Mouse (Mus musculus): Measurements from ENCODE around the gene Ndufa5.

Ndufa5 gene

DNA sequence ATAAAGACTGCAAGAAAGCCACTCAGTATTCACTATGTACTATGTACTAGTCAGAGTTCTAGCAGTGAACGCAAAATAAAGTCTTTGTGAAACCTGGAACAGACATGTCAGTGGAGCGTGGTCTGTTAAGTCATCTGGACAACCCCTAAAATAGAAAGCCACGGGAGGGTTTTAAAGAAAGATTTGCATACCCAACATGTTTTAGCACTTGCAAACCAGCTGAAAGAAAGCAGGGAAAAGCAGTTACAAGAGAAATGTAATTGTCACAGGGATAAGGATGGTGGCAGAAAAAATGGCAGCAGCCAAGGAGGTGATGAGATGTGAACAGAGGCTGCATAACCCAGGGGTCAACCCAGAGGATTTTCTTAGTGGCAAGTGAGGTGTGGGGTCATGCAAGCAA lies 2.1 kb downstream of the Ndufa5 start:
- no peak for DNase-seq (ENCODE audit: low spot score in 2 of 2)

DNA sequence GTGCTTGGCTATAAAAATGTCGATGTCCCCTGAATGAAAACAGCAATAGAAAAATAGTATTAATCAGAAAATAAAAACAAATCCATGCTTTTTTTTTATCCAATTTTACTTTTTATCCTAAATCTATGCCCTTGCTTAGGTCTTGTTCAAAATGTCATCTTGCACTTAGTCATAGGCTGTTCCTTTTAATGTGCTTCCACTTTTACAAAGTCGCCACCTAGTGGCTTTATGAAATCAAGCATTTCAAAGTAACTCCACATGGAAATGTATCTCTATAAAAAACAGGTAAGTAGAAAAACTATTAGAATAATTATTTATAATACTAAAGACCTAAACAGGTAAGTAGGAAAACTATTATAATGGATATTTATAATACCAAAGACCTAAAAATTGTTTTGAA lies 11.6 kb downstream of the Ndufa5 start:
- no peak for DNase-seq (ENCODE audit: low spot score in 2 of 2)

DNA sequence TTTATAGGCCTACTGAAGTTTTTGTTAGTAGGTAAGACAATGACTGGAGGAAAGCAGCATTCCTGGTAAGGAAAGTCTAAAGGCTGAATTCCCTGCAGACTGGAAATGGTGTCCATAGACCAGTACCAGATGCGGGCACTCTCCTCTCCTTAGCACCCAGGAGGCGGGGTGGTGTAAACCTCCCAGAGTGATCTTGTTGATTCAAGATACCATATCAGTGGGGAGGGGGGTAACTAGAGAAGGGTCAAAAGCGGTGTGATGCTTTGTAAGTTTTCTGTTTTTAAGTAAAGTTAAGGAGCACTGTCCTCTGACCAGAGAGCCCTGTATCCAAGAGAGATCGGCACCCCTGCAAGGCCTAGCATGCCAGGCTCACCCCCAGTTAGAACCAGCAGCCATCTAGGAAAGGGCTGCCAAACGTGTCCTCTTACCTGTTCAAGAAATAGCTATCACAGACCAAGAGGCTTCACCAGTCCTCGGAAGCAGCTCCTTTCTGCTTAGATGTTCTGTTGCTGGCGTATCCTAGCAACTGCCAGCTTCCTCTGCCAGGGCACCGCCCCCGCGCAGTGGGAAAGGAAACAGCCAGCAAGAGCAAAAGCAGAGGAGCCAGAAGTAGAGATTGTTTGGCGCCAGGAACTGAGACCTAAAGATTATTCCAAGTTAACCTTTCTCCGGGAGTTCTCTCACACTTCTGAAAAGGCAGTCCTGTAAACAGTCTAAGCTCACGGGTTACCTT lies 13.1 kb downstream of the Ndufa5 start, which contains the start of gene Iqub:
TSS of gene Iqub (minus strand) at position 516 of the 733 bp plus-strand sequence.
- peak in 1 of 2 experiments; percentile 50 for DNase-seq (ENCODE audit: low spot score in 2 of 2)

DNA sequence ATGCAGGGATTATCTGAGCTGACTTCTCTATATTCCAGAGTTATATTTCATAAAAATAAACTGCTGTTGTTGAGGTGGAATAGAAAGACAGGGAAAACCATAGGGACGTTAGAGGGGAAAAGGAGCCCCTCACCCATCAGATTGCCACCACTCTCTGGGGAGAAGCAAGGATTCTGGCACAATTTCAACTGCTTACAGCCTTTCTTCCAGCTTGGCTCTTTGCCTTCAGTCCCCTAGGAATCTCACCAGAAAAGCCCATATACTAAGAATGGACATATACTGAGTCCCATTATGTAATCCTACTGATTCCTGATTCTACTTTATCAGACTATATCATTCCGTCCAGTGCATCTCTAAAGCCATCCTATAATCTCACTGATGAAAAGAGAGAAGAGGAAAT lies 23.7 kb downstream of the Ndufa5 start:
- no peak for DNase-seq (ENCODE audit: low spot score in 2 of 2)

DNA sequence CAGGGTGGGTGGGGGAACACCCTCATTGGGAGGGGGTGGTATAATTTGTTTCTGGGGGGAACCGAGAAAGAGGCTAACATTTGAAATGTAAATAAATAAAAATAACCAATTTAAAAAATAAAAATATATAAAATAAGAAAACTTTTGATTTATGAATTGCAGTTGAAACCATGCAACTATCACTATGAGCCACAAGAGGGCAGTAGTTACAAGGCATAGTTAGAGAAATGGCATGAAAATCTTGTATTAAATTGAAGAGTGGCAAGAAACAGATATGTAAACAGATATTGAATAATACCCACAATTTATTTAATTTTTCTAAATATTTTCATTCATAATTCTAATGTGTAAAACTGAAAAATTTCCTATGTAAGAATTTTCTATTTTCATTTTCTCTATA lies 37.5 kb downstream of the Ndufa5 start:
- no peak for DNase-seq (ENCODE audit: low spot score in 2 of 2)

DNA sequence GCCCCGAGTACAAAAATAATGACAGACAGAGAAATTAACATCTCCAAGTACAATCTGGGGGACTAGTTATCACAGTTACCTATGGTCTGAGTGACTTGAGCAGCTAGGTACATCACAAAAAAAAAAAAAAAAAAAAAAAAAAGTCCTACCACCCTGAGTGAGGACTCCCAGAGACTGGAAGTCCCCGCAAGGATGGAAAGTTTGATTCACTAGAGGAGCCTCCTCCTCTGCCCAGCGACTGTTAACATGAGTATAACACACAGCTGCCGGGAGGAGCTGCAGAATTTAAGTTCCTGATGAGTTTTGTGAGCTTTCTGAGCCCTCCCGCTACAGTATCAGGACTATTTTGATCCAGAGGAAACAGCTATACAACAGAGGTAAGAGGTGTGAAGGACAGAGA lies 41.3 kb downstream of the Ndufa5 start:
- no peak for DNase-seq (ENCODE audit: low spot score in 2 of 2)

DNA sequence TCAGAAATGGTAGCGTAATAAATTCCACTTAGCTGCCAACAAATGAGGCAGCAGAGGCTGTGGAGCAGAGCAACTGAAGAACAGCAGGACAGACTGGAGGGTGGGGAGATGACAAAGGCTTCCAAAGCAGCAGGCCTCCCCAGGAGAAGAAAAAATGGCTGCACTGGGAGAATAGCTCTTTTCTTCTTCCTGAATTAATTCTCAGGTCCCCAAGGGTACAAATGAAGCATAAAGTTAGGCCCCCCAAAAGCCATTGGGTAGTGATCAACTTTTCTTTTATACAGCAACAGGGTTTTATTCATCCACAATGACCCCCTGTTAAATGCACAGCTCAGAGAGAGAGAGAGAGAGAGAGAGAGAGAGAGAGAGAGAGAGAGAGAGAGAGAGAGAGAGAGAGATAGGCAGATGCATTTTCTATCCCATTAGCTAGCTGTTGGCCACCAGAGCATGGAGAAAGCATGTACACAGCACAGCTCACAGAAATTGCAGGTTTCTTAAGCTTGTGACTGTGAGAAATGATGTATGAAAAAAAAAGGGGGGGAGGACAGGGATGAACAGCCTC lies 57.2 kb downstream of the Ndufa5 start:
- no peak for DNase-seq (ENCODE audit: low spot score in 2 of 2)

DNA sequence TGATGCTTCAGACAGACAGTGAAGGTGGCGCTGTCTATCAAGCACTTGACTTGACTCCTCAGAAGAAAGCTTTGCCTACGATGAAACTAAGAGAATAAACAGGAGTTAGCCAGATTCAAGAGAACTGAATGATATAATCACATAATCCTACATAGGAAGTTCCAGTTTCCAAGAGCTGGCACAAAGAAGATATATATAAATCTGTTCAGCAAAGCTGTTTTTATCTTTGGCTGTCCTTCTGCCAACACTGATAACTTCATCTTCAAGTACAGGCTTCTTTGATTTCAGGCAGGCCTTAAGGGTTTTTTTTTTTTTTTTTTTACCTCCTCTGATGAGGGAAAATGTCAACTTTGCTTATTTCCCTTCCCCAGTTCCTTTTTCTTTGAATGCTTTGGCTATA lies 57.7 kb downstream of the Ndufa5 start:
- no peak for DNase-seq (ENCODE audit: low spot score in 2 of 2)

Measured in urinary bladder, postnatal 36 days (tissue).